Mouse (Mus musculus) heart, adult 18-20 months (tissue): ENCODE results near the gene Lingo1. TPM values are rescaled to one million over a fixed set of nuclear protein-coding genes. Genes with fewer than 3 reads are reported as not detected.

Experiments used
- DNase-seq, 2 experiments: peaks; one replicate each; pipeline ENCODE4 v3.0.0; 2021 to 2022; ENCODE audit warnings: mixed read lengths in 1 of 2
- total RNA-seq, 2 experiments: library from RNA; stranded (reverse); gene quantifications; 2 replicates each; pipeline ENCODE4 v1.2.3; 2021

Lingo1 gene
- total RNA-seq, 2 experiments from 2014 or later: 1.0 to 1.1 TPM

DNA sequence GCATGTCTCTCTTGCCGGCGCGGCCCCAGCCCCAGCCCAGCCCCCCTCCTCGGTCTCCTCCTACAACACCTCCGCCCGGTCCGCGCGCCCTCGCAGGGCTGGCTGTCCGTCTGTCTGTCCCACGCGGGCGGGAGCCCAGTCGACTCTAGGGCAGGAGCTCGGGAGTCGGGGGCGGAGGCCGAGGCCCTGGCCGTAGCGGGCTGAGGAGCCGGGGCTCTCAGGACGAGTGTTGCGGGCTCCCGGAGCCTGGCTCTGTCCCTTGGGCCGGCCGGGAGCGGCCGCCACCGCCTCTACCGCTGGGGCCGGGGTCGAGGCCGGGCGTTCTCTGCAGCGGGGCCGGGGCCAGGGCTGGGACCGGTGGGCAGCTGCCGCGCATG is 161.2 kb downstream of the Lingo1 start:
- DNase-seq: peak; percentile 28 to 42

DNA sequence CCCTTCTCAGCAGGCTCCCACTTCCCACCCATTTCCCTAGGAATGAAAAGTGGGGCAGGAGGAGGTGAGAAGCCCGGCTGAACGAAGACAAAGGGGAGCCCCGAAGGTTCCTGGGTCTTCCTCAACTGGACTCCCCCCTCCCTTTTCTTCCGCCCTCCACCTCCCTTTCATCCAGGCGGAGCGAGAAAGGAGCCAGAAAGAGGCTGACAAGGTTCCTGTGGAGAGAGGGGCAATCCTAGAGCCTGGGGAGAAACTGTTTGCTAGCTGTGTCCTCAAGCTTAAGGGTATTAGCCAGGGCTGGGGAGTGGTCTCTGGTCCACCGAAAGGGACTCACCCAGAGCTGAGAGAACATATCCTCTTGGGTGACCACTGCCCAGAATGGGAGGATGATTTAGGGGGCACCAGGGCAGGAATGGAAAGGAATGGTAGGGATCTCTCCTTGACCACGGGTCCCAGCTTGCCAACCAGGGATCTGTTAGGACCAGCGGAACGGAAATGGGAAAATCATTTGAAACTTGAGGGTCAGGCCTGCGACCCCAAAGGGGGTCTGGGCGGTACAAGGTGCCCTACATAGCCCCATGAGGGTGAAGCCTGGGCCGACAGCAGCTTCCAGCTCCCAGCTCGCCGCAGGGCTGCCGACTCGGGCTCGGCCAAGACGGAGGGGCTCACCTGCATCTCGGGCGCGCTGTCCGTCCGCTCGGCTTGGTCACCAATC is 161.7 kb downstream of the Lingo1 start:
- DNase-seq: no peak

DNA sequence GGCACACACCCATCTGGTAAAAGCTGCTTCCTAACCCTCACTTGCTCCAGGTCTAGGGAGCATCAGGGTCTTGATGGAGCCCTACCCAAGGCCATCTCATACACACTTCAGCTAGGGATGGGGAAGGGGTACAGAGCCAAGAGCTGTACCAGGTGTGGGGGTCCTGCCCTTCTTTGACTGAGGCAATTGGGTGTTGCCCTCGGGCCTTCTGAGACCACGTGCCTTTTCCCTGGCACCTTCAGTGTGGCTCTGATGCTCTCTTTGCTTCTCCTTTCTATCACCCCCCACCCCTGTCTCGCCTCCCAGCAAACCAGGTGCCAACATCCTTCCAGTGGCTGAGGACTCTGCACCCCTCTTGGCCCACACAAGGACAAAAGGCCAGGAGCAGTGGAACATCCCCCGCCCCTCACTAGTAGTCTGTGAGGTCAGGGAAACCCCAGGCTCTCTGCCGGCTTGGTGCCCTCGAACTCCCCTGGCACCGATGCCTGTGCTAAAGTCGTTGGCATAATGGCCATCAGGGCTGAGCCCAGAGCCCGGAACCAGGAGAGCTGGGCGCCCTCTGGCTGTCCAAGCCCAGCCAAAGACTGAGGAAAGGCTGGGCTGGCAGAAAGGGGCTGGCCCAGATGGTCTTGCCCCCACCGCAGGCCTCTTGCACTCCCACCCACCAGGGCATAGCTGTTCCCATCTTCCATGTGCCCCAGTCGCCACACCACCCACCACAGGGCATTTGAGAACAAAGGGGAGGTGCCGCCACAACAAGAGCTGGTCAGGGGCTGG is 162.6 kb downstream of the Lingo1 start:
- no peak for DNase-seq

DNA sequence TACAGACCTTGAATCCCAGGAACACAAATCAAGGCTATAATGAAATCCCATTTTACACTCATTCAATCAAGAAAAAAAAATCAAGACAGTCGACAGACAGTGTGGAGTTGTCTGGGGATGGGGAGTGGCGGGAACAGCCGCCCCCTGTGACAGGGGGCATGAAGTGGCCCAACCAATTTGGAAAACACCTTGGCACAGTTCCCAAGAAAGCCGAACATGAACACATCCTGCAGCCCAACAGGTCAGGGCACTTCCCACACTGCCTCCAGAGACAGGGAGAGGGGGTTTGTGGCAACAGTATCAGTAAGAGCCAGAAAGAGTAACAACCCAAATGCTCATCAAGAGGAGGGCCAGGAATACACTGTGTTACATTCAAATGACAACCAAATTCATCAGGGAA is 165.3 kb downstream of the Lingo1 start:
- DNase-seq: no peak

DNA sequence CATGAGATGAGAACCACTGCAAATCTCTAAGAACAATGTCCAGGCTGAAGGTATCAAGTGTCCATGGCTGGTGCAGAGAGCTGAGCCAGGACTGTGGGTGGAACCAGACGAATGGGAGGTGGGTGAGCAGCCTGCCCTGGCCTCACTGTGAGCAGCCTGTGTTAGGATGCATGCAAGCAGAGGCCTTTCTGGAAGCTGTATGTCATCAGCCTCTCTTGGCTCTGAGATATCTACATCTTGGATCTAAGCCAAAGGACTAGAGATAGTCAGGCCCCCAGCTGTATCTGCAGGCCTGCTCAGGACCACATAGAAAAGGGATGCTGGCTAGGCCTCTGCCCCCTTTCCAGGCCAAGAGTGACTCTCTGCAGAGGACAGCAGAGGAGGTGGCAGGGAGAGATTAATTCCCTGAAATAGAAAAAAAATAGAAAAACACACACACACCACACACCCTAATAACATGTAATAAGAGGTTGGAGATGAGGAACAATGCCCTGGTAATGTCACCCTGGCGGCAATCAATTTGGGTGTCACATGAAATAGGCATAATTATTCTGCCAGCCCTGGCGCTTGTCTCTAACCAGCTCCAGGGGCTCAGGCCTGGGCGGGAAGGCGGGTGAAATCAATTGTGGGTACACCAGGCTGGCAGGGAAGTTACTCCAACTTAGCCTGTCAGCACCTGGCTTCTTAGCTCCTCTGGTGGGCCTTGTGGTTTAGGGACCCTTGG is 166.4 kb downstream of the Lingo1 start:
- DNase-seq: peak in 1 of 2 experiments; percentile 27

DNA sequence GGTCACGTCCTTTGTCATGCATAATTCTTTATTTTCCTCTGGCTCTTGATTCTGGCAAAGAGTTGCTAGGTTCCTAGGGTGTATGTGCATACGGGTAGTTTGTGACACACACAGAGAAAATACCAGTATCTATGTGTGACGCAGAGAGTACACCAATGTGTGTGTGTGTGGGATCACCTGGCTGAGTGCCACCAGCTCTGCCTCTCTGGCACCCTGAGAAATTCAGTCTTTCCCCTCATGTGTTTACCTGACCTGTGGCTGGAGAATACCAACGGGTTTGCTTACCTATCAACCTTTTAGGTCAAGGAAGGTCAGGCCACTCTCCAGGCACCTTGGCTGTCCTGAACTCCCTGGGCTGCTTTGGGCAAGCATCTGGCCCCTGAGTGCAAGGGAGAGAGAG is 169.0 kb downstream of the Lingo1 start:
- DNase-seq: no peak

DNA sequence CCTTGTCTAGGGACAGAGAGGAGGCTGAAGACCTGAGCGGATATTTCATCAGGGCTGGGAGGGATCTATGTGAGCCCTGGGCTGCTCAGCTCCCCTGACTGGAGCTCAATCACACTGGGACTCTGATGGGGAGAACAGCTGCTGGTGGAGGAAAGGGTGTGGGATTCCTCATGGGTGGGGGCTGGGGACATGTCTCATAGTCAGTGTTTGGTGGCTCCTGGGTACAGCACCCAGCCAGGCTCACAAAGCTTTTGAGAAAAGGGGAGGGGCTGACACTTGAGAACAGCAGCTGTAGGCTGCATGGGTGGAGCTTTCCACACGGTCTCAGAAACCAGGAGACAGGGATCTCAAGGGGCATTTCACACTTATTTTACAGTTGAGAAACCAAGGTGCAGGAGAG is 171.3 kb downstream of the Lingo1 start:
- no peak for DNase-seq

DNA sequence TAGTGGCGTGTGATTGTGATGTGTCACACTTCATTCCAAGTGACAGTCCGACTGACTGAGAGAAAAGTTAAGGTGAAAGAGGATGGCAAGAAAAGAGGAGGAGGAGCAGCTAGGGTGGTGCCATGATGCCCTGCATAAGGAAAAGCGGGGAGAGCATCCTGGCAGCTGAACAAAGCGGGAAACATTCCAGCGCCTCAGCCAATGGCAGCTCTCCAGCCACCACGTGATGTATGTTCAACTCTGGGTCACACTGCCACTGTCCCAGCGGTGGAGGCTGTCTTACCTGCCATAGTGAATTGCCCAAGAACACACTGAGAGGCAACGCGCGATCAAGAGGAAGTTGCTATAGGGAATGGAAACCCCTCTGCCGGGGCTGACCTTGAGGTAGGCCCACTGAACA is 172.9 kb downstream of the Lingo1 start:
- DNase-seq: no peak

DNA sequence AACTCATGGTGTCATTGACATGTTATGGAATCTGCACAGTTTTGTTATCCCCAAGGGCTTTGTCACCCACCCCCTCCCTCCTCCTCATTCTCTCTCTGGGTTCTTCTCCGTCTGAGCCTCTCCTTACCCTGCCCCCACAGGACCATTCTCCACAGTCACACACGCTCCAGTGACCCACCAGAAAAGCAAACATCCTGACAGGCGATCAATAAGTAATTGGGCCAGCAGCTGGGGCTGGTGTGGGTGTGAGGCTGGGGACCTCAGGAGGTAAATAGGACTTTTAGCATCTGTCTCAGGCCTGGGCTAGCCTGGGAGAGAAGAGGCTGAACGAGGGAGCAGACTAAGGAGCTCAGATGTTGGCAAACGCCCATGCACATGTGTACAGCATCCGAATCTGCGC is 173.5 kb downstream of the Lingo1 start:
- DNase-seq: no peak

DNA sequence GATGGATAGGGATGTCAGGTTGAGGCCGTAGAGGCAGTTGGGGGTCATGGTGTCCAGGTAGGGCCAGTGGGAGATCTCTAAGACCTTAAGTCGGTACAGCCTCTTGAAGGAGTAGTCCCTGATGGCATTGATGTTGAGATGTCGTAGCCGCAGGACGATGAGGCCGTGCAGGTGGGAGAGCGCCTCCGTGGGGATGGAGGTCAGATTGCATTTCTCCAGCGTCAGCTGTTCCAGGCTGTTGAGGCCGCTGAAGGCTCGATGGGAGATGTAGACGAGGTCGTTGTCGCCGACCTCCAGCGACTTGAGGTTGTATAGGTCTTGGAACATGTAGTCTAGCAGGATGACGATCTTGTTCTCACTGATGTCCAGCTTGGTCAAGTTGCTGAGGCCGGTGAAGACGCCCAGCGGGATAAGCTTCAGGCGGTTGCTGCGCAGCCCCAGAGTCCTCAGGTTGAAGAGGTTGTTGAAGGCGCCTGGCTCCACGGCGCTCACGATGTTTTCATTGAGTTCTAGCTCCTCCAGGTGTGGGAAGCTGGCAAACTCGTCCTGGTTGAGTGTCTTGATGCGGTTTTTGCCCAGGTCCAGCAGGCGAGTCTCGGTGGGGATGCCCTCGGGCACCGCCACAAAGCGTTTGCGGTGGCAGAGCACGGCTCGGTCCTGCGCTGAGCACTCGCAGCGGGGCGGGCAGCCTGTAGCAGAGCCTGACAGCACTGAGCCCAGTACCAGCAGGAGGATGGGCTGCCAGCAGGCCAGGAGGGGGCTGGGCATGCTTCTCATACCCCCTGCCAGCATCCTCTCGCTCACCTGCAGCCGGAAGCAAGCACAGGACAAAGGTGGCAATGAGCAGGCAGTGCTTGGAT is 175.5 kb downstream of the Lingo1 start:
- DNase-seq: no peak

DNA sequence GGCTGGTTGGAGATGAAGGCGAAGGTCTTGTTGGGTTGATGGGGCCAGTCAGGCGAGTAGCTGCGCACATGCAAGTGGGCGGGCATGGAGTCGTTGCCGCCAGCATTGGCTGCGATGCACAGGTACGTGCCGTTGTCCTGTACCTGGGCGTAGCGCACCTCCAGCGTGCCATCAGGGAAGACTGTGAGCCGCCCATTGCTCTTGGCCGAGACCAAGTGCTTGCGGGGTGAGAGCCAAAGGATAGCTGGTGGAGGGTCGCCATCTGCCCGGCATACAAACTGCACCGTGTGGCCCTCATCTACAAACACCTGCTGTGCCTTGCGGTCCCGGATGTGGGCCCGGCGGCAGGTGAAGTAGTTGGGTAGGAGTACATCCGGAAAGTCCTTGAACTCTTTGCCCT is 176.6 kb downstream of the Lingo1 start:
- no peak for DNase-seq

DNA sequence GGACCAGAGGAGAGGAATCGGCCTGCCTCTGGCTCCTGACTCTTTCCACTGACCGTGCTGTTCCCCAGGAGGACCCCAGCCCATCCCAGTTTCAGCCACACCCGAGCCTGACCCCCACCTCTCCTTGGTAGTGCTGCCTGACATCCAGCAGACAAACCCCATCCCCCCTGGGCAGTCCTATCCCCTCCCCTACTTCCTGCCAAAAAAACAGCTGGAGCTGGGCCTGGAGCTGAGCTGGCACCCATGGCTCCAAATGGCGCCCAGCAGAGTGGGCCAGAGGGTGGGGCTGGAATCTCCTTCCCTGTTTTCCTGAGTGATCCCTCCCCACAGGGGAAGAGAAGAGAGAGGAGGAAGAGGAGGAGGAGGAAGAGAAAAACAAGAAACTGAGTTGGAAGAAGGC is 177.6 kb downstream of the Lingo1 start:
- no peak for DNase-seq

DNA sequence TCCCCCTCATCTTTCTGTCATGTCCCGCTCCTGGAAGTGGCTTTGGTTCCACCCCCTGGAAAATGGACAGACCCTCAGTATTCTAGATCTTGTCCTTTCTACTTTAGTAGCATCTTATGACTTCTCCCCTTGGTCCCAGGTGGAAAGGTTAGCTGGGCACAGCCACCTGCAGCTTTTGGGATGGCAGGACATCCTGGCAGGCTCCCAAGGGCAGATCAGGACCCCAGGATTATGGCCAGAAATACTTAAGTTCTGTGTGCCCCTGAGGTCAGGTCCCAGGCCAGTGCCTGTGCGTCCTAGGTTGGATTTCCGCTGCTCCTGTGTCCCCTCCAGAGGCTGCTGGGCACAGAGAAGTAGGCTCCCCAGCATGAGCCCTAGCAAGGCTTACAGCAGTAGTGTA is 180.2 kb downstream of the Lingo1 start:
- no peak for DNase-seq

DNA sequence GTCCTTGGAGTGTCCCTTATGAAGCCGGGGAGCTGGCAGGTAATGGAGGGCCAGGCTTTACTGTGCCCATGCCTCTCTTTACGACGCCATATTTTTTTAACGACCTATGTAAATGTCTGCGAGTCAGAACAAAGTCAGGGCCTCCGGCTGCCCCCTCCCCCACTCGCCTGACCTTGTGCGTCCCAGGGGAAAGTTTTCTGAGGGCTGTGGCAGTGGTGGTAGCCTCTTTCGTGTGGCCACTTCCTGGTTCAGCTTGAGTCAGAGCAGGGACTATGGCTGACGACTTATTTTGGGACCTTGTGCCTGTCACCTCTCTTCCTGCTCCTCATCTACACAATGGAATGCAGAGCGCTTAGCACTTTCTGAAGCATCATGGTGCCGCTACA is 183.5 kb downstream of the Lingo1 start:
- DNase-seq: no peak

DNA sequence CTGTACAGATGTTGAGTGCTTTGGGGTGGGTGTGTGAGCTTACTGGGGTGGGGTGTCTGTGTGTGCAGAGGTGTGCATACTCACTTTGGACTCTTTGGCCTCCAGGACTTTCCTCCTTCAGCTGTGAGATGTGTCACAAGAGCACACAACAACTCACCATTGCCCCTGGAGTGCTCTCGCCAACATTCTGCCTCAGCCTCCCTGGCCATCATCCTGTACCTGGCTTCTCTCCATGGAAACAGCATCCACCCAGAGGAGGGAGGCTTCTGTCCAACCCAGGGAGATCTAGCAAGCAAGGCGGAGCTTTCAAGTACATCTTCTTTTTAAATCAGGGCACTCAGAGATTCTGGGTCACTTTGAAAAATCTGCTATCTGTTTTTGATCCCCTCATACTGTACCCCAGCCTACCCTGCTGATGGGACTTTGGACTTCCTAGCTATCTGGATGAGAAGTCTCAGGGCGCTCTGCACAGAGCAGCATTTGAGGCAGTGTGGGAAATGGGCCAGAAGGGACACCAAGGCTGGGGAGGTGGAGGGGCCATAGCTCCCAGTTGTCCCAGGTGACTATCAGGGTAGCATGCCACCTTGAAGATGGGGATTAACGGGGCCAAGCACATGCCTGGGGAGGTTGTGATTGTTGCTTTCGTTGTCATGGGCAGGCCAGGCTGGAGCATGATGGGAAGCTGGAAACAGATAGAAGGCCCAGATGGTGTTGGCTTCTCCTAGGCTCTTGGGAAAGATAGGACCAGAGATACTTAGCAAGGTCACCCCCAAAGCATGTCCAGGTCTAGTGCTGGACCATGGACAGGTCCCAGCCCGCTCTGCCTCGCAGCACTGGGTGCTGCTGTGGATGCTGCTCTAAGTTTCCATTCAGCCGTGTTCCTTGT is 184.1 kb downstream of the Lingo1 start:
- DNase-seq: no peak

DNA sequence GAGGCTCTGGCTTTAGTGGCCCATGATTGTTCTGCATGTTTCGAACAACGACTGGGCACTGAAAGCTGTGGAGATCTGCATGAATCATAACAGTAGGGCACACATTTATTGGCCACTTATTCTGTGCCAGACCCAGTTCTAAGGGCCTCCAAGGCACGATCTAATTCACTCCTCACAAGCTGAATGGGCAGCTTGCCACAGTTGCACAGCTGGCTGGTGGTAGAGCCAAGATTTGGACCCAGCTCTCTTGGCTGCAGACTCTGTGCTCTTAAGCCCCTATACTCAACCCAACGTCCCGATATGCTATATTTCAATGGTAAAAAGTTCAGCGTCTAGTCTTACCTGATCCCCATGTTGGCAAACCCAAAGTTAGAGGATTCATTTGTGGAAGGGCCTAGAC is 185.3 kb downstream of the Lingo1 start:
- no peak for DNase-seq

DNA sequence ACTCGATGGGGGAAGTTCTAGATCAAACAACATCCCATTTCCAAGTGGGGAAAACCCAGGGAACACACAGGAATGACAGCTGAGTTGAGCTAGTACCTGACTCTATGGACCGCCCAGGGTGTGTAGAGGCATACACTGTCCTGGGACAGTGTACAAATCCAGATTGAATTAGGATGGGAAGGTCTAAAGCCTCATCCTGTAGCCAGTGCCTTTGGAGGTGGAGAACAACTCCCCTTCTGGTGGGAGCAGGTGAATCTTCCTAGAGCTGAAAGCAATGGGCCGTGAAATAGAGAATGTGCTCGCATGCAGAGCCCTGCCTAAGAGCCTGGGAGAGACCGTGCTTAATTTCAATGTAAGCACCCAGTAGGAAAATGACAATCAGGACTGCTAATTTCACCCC is 185.8 kb downstream of the Lingo1 start:
- no peak for DNase-seq

DNA sequence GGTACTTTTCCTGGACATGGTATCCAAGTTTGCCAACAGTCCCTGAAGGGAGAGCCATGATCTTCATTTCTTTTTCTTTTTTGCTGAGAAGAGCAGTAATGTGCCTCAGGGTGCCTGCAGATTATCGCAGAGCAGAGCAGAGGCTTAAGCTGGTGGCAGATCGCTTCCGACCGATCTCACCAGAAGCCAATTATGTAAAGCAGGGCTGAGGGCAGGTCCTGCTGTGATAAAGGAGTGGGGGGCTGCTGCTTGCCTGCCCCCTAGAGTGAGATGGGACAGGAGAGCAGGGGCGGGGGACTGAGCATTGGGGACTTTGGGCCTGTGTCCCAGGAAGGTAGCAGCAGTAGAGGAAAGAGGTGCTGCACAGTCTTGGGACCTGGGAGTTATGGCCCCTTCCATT is 186.8 kb downstream of the Lingo1 start:
- no peak for DNase-seq

DNA sequence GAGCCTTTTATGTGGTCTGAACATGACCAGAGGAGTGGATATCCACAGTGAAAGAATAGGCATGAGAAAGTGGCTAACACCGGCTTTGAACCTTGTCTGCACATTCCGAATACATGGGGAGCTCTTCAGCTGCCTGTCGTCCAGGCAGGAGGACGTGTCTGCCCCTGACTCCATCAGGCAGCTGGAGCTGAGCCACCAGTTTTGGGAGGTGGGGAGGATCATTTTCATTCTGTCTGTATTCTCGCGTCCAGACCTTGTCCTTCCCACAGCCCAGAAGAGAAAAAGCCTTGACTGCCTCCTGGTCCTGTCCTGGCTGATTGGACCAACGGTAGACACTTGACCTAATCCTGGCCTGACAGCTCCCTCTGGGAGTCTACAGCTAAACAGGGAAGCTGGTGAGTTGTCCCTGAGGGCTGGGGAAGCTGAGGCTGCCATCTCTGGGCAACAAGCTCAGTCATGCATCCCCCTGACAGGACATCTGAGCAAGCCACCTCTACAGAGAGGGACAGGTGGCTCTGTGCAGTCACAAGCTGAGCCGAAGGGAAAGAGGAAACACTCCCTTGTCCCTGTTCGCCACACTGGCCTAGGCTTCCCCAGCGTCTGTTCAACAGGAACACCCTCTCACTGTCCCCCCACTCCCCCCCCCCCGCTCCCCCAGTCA is 187.4 kb downstream of the Lingo1 start:
- no peak for DNase-seq

DNA sequence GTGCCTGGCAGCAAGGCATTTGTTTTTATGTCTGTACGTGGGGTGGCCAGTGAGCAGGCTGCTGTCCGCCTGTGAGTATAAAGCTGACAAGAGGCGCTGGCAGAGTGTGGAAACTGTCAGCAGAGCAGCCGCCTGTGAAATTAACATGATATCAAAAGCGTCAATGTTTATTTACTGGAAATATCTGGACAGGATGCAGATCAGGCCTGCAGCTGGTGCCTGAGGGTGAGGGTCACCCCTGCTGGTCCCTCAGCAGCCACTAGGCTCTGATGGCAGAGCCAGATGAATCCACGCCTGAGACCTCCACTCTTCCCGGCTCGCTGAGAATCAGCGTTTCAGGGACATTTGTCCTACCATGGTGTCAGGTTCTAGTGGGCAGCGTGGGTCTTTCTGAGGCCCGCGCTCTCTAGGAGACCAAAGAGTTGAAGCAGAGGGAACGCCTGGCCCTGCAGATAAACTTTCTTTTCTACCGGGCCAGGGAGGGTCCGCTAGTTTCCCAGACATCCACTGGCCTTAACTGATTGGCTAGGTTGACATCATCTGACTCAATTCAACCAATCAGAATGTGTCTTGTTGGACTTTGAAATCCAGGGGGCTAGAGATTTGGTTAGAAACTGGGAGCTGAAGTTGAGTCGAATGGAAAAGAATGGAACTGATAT is 190.1 kb downstream of the Lingo1 start:
- DNase-seq: peak; percentile 12 to 15
